Mouse (Mus musculus) lung, postnatal 0 days (tissue): ENCODE results near the gene Smim6.

ENCODE experiments used
- CTCF ChIP-seq: IDR thresholded peaks from 2 replicates; pipeline ENCODE4 v1.5.1; 2016; ENCODE audit warnings: antibody characterized with exemption, mild to moderate bottlenecking
- EP300 ChIP-seq: IDR thresholded peaks from 2 replicates; pipeline ENCODE4 v1.6.1; 2016; ENCODE audit warnings: antibody characterized with exemption, mild to moderate bottlenecking, control low read depth

DNA sequence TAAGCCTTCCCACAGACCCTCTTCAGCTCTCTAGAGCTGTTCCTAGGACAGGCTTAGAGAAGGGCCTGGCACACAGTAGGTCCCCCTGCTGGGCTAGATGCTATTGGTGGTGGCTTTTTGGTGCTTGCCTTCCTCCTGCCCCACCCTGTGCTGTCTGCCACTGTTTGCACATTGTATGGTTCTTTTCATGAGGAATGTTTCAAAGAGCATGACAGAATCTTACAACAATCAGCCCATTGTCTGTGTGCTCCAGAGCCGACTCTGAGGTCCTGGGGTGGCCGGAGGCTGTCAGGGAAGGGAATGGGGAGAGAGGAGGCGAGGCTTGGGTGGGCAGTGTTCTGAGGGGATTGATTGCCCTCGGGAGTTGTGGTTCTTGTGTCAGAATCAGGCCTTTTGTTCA is 44.6 kb downstream of the Smim6 start:
- TF ChIP-seq CTCF (no peak), EP300 (no peak)
